18 mouse cellular contexts compared by ENCODE assay signal in the genomic region with DNA sequence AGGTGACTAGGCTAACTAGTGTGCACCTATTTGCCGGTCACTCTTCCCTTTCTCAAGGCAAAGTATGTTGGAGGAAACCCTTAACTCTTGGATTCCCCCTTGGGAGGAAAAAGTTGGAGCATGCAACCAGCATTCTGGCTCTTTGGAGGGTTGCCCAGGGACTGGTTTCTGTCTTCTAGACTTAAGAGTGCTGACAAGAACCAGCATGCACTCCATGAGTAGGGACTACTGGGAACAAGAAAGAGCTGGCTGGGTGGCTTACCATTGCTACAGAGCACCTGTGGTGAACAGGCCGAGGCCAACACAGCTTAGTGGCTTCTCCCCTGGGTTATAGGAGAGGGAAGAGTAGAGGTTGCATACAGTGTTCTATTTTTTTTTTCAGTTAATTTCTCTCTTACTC.
DNase-seq lines count a peak whose midpoint lies in the region; ATAC-seq and TF ChIP-seq lines count a peak whose summit lies in the region.
"Had no signal": no experiment of that assay in that cellular context is flagged by ENCODE, and none has a peak within 500 bp of the region (broad histone marks: within the 10 kb centered on the region; RNA-seq: fewer than 3 reads in every experiment).

No protein-coding gene starts in this region.

- no peak overlapping the region for H3K4me2 ChIP-seq in intestine, embryonic 14.5 days (ENCODE audit: low read length)
- no peak overlapping the region for H3K4me2 ChIP-seq in intestine, postnatal 0 days (replicated peaks; ENCODE audit: low read depth)
- H3K4me2 ChIP-seq in liver, postnatal 0 days (ENCODE audit: low read depth, low read length), result no peak overlapping the region
- H3K4me2 ChIP-seq in lung, postnatal 0 days (replicated peaks; ENCODE audit: low read depth, low read length), result no peak overlapping the region
- H3K4me2 ChIP-seq: forebrain, embryonic 12.5 days; hindbrain, embryonic 13.5 days; kidney, embryonic 15.5 days; lung, embryonic 14.5 days; neural tube, embryonic 12.5 days had no signal

- TF ChIP-seq CTCF in intestine, postnatal 0 days (IDR thresholded peaks at IDR 0.05; ENCODE audit: low read depth), result no peak
- no peak for TF ChIP-seq CTCF in liver, postnatal 0 days (IDR thresholded peaks at IDR 0.05; ENCODE audit: low read depth)
- TF ChIP-seq CTCF in lung, postnatal 0 days (IDR thresholded peaks at IDR 0.05), result no peak

- TF ChIP-seq EP300 in liver, postnatal 0 days (IDR thresholded peaks at IDR 0.05; ENCODE audit: low read depth), result no peak
- no peak for TF ChIP-seq EP300 in lung, postnatal 0 days (IDR thresholded peaks at IDR 0.05)

- H3K4me1 ChIP-seq in intestine, embryonic 14.5 days (replicated peaks; ENCODE audit: control insufficient read depth, insufficient read depth, low read length), result no peaks in the 10 kb centered on the region
- H3K4me1 ChIP-seq in intestine, postnatal 0 days (replicated peaks; ENCODE audit: control insufficient read depth, insufficient read depth, low read length), result no peaks in the 10 kb centered on the region
- no peaks in the 10 kb centered on the region for H3K4me1 ChIP-seq in liver, postnatal 0 days (ENCODE audit: insufficient read depth)
- no peaks in the 10 kb centered on the region for H3K4me1 ChIP-seq in lung, postnatal 0 days (ENCODE audit: insufficient read depth, low read depth, low read length)
- H3K4me1 ChIP-seq: forebrain, embryonic 12.5 days; hindbrain, embryonic 13.5 days; kidney, embryonic 15.5 days; neural tube, embryonic 12.5 days had no signal

- no peak for ATAC-seq in intestine, embryonic 14.5 days (replicated peaks; ENCODE audit: low FRiP score, low TSS enrichment, low read depth)
- no peak for ATAC-seq in intestine, postnatal 0 days
- no peak for ATAC-seq in liver, postnatal 0 days
- ATAC-seq in lung, postnatal 0 days, result no peak
- ATAC-seq: Patski had no signal

- no peaks in the 10 kb centered on the region for H3K36me3 ChIP-seq in intestine, embryonic 14.5 days (ENCODE audit: control insufficient read depth, insufficient read depth, low read length)
- no peaks in the 10 kb centered on the region for H3K36me3 ChIP-seq in intestine, postnatal 0 days (ENCODE audit: control insufficient read depth, insufficient read depth)
- no peaks in the 10 kb centered on the region for H3K36me3 ChIP-seq in liver, postnatal 0 days (replicated peaks; ENCODE audit: insufficient read depth, low read length)
- no peaks in the 10 kb centered on the region for H3K36me3 ChIP-seq in lung, postnatal 0 days (ENCODE audit: insufficient read depth, low read length)
- H3K36me3 ChIP-seq: forebrain, embryonic 12.5 days; hindbrain, embryonic 13.5 days; kidney, embryonic 15.5 days; neural tube, embryonic 12.5 days had no signal

- 66% methylated on average over 2 of the region's 2 CpGs for WGBS in intestine, embryonic 14.5 days
- 69% methylated on average over 2 of the region's 2 CpGs for WGBS in intestine, postnatal 0 days
- 68% methylated on average over 2 of the region's 2 CpGs for WGBS in liver, postnatal 0 days (ENCODE audit: insufficient replicate concordance)
- 76% methylated on average over 2 of the region's 2 CpGs for WGBS in lung, postnatal 0 days

- intact Hi-C loops in heart, postnatal 36 days (cut with DNase I), result no loop called here

- peak; percentile 64 for DNase-seq in intestine, embryonic 14.5 days (ENCODE audit: low spot score)
- DNase-seq in NIH3T3 (ENCODE audit: low read depth), result peak; percentile 85
- DNase-seq in fat pad, adult 2 months (ENCODE audit: extremely low read depth, low read depth, low spot score), result peak; percentile 100
- DNase-seq in heart, postnatal 36 days, result peak; percentile 47 to 49
- DNase-seq in liver, postnatal 0 days, result no peak
- no peak for DNase-seq in lung, postnatal 0 days (ENCODE audit: low spot score)
- DNase-seq: adrenal gland, adult 2 months; cerebellum, postnatal 14 days; gastrocnemius, postnatal 10 days; liver; lung, embryonic 14.5 days had no signal

- no peak overlapping the region for H3K9ac ChIP-seq in intestine, embryonic 14.5 days (ENCODE audit: low read length)
- H3K9ac ChIP-seq in intestine, postnatal 0 days (ENCODE audit: low read depth, low read length), result no peak overlapping the region
- no peak overlapping the region for H3K9ac ChIP-seq in liver, postnatal 0 days (replicated peaks)
- H3K9ac ChIP-seq in lung, postnatal 0 days (replicated peaks; ENCODE audit: low read depth), result no peak overlapping the region
- H3K9ac ChIP-seq: forebrain, embryonic 12.5 days; hindbrain, embryonic 13.5 days; kidney, embryonic 15.5 days; lung, embryonic 14.5 days; neural tube, embryonic 12.5 days had no signal

- no peaks in the 10 kb centered on the region for H3K9me3 ChIP-seq in intestine, embryonic 14.5 days (ENCODE audit: control insufficient read depth, low read length)
- no peaks in the 10 kb centered on the region for H3K9me3 ChIP-seq in intestine, postnatal 0 days (ENCODE audit: control insufficient read depth)
- H3K9me3 ChIP-seq in liver, postnatal 0 days (ENCODE audit: low read length), result no peaks in the 10 kb centered on the region
- no peaks in the 10 kb centered on the region for H3K9me3 ChIP-seq in lung, postnatal 0 days (ENCODE audit: low read length)
- H3K9me3 ChIP-seq: forebrain, embryonic 12.5 days; hindbrain, embryonic 13.5 days; kidney, embryonic 15.5 days; neural tube, embryonic 12.5 days had no signal

- no peaks in the 10 kb centered on the region for H3K27me3 ChIP-seq in intestine, embryonic 14.5 days (replicated peaks; ENCODE audit: control insufficient read depth, insufficient read depth, low read length)
- no peaks in the 10 kb centered on the region for H3K27me3 ChIP-seq in intestine, postnatal 0 days (replicated peaks; ENCODE audit: control insufficient read depth, insufficient read depth, low read length)
- H3K27me3 ChIP-seq in liver, postnatal 0 days (ENCODE audit: insufficient read depth, low read length), result no peaks in the 10 kb centered on the region
- H3K27me3 ChIP-seq in lung, postnatal 0 days (replicated peaks; ENCODE audit: insufficient read depth, low read length), result no peaks in the 10 kb centered on the region
- H3K27me3 ChIP-seq: CH12.LX; forebrain, embryonic 12.5 days; hindbrain, embryonic 13.5 days; kidney, embryonic 15.5 days; neural tube, embryonic 12.5 days; Patski had no signal

- H3K4me3 ChIP-seq in intestine, embryonic 14.5 days (ENCODE audit: low read depth, low read length), result no peak overlapping the region
- H3K4me3 ChIP-seq in intestine, postnatal 0 days (ENCODE audit: low read depth, low read length), result no peak overlapping the region
- H3K4me3 ChIP-seq in liver, postnatal 0 days (ENCODE audit: low read depth, low read length), result no peak overlapping the region
- H3K4me3 ChIP-seq in lung, postnatal 0 days (ENCODE audit: low read depth, low read length), result no peak overlapping the region
- H3K4me3 ChIP-seq: forebrain, embryonic 12.5 days; hindbrain, embryonic 13.5 days; kidney, embryonic 15.5 days; neural tube, embryonic 12.5 days had no signal

- no peak overlapping the region for H3K27ac ChIP-seq in intestine, embryonic 14.5 days (ENCODE audit: low read depth)
- H3K27ac ChIP-seq in intestine, postnatal 0 days (ENCODE audit: low read depth, low read length), result no peak overlapping the region
- no peak overlapping the region for H3K27ac ChIP-seq in liver, postnatal 0 days (ENCODE audit: low read depth)
- no peak overlapping the region for H3K27ac ChIP-seq in lung, postnatal 0 days (ENCODE audit: low read length)
- H3K27ac ChIP-seq: forebrain, embryonic 12.5 days; hindbrain, embryonic 13.5 days; kidney, embryonic 15.5 days; neural tube, embryonic 12.5 days had no signal

Comparison
In these comparisons a context has a peak if more than half of its experiments do, and no peak if none do; other contexts are left out.
1. DNase-seq: peak in intestine, embryonic 14.5 days (single experiment), NIH3T3 (single experiment), fat pad, adult 2 months (single experiment) and heart, postnatal 36 days (2 of 2); none in liver, postnatal 0 days (single experiment) and lung, postnatal 0 days (single experiment).